Mouse (Mus musculus) central nervous system, embryonic 14 days (tissue): ENCODE results near the gene AI413582. TPM values are rescaled to one million over a fixed set of nuclear protein-coding genes. Genes with fewer than 3 reads are reported as not detected.

Experiments used
- polyA plus RNA-seq: library from polyadenylated mRNA; depleted of rRNA; stranded (reverse); fragments of >200 nt; gene quantifications from 2 replicates; pipeline ENCODE4 v1.2.3, GENCODE M21; 2012; rRNA removed

The AI413582 gene
- polyA plus RNA-seq = 36.4 and 38.0 TPM in 2 replicates

DNA sequence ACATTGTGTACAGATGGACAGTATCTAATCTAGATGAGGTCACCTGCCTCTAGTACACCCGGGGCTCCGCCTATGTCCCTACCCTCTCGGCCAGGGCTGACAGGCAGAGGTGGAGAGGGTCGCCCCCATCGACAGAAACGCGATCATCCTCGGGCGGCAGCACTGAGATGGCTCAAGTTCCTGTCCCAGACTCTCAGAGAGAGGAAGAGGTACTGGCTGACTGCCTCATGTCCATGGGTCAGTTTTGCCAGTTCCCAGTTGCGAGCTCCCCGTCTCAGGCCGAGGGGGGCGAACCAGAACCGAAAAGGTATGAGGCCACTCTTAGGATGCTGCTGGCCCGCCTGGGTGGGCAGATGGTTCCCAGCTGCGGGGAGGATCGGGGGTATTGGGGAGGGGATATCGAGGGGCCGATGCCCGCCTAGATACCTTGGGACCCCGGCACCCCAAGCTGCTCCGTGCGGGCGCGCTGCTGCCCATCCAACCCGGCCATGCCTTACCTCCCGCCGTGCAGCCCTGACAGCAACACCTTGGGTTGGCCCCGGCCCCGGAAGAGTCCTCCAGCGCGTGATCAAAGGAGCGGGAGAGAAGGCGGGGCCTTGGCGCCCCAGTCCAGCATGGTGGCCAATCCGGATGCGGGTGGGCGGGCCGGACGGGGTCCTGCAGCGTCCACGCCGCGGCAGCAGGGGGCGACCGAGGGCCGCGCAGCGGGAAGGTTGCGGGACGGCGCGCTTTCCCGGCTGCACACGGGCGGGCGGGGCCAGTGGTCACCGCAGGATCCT, at the start of gene AI413582:
TSS of gene AI413582 (minus strand) at position 594 of the 779 bp plus-strand sequence.

GRCm38 (mm10) chr17:27556315-27557011, 9.1 kb downstream of the AI413582 start, which contains the start of gene Hmga1:
Hmga1 (plus strand) TSS chr17:27556497.

GRCm38 (mm10) chr17:27521303-27521702, 44.3 kb downstream of the AI413582 start, which contains the start of gene Grm4:
Grm4 (minus strand) TSS chr17:27521403.

Other genes with a start within 250 kb of the AI413582 start
- 12.2 and 15.1 TPM in 2 replicates for gene Grm4, start 44.4 kb downstream of the AI413582 start, polyA plus RNA-seq
- 128 TPM in 2 replicates for gene Hmga1, start 9.3 kb downstream of the AI413582 start, polyA plus RNA-seq
- 284 and 313 TPM in 2 replicates for gene Nudt3, start 57.7 kb upstream of the AI413582 start, polyA plus RNA-seq
- gene RPS10-NUDT3, start 69.5 kb upstream of the AI413582 start, polyA plus RNA-seq = 0.37 TPM in 1 of 2 replicates, not detected in the other
- gene Rps10, start 70.9 kb upstream of the AI413582 start, polyA plus RNA-seq = 1,409 and 1,493 TPM in 2 replicates
- 21.0 and 21.9 TPM in 2 replicates for gene Pacsin1, start 89.8 kb upstream of the AI413582 start, polyA plus RNA-seq
- gene Spdef, start 163.2 kb upstream of the AI413582 start, polyA plus RNA-seq = 0.79 and 1.1 TPM in 2 replicates